Mouse (Mus musculus) embryonic stem cell, embryonic (primary cell): Measurements from ENCODE around the gene Trim59.

Experiments used
- CTCF ChIA-PET, 4 experiments: fragments of 300-600 bp in 2 of 4; fragments of 350-600 bp in 2 of 4; sonication (Branson Sonifier 250); formaldehyde crosslinking; loops; one replicate each; lab custom pipeline; 2022; ENCODE audit warnings: inconsistent platforms in 2 of 4; lab: Charles Lee
- POLR2A ChIA-PET, 4 experiments: fragments of 300-600 bp in 2 of 4; fragments of 350-600 bp in 2 of 4; sonication (Branson Sonifier 250); formaldehyde crosslinking; loops; one replicate each; lab custom pipeline; 2022; ENCODE audit warnings: antibody characterized with exemption in 4 of 4, inconsistent platforms in 1 of 4; lab: Charles Lee

Gene Trim59

DNA sequence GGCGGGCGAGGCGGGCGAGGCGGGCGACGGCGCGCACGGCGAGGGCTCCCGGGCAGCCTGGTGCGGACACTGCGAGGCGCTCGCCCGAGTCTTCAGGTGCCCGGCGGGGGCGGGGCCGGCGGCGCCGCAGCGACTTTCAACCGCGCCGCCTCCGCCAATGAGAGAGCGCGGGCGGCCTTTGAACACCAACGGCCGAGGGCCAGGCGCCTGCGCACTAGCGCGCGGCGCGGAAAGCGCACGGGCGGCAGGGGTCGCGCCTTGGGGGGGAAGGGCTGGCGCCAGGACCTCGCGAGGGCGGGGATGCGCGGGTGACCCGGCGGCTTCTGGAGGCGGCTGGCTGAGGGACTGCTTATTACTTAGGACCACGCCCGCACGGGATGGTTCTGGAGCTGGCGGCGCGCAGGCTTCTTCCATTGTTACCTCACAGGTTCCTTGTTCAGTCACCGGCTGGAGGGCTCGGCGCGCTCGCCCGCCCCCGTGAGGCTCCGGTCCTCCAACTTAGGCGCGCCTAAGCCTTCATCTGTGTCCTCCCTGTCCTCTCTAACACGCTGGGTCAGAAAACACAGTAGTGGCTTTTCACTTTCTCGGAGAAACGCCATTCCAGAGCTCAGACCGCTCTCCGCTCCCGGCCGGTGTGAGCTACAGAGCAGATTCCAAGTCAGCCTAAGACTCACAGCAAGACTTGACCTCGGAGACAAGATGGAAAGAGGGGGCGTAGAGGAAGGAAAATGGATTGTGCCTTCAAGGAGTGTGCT lies at the start of gene Trim59:
Trim59 (minus strand) TSS at position 111 of the 755 bp plus-strand sequence.
- ChIA-PET CTCF (interaction anchor here in 2 of 4 experiments (1.0 to 1.7 kb wide), 3 partner anchors 25 to 328 kb away, joined by 4 read pairs; no protein-coding TSS in a partner anchor), POLR2A (interaction anchor here (0.5 to 14.1 kb wide), 58 partner anchors 9 to 710 kb away, joined by 3 to 256 read pairs (median 4); partner anchors contain the start of genes Ift80 (in 2 of the 4), Kpna4 (in 2 of the 4), Ppm1l (in 2 of the 4) and Smc4 (in 2 of the 4))

DNA sequence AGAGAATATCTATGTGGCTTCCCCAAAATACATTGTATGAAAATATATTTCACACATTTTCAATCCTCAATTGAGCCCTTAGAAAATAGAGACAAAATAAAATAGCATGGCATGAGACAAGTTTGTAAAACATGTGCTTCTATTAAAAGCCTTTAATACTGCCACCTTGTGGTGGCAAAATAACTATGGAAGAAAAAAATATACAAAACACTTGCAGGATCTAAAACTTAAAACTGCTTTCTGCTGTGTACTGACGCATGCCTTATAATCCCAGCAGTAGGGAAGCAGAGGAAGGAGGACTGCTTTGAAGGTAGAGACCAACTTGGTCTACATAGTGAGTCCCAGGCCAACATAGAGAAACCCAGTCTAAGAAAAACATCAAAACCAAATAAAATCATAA lies 19.4 kb upstream of the Trim59 start:
- ChIA-PET POLR2A (interaction anchor here in 2 of 4 experiments (1.1 to 15.7 kb wide), 4 partner anchors 9 to 63 kb away, joined by 3 to 172 read pairs (median 4); partner anchors contain the start of genes Kpna4 (in 1 of the 2) and Trim59 (in 1 of the 2)), CTCF (no interaction called here)

DNA sequence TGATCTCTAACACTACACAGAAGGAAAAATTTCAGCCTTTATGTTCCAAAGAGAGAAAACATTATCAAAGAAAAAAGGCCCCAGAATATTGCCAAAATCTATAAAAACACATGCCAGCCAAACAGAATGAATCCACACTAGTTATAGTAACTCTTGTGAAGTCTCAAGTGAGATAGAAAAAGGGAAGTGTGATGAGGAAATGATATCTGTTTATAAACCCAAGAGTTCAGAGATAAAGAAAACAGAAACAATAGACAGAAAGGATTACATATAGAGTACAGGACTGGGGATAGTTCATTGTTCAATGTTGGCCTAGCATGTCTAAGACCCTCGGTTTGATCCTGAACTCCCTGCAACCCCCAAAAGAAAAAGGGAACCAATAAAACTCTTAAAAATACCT lies 18.2 kb upstream of the Trim59 start:
- ChIA-PET CTCF (interaction anchor here in 1 of 4 experiments (0.8 kb wide), 1 partner anchor 345 kb away, joined by 3 read pairs; no protein-coding TSS in a partner anchor), POLR2A (interaction anchor here in 3 of 4 experiments (0.8 to 15.7 kb wide), 4 partner anchors 15 to 22 kb away, joined by 3 to 172 read pairs (median 3); partner anchors contain the start of gene Trim59 (in 1 of the 3))

DNA sequence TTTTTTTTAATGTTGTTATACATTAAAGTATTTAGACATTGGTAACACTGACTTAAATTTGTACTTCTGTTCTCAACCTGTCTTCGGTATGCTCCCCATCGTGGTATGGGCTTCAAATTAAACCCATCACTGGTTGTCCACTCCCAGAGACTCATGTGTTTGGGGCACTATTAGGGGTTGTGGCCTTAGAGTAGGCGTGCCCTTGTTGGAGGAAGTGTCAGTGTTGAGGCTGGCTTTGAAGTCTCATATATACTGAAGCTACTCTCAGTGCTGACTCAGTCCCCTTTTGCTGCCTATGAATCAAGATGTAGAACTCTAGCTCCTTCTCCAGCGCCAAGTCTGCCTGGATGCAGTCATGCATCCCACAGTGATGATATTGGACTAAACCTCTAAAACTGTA lies 16.1 kb upstream of the Trim59 start:
- CTCF ChIA-PET, result interaction anchor here in 1 of 4 experiments (1.5 kb wide), 1 partner anchor 82 kb away, joined by 3 read pairs; no protein-coding TSS in a partner anchor
- POLR2A ChIA-PET, result interaction anchor here in 3 of 4 experiments (1.6 to 15.7 kb wide), 4 partner anchors 11 to 15 kb away, joined by 4 to 172 read pairs (median 8); partner anchors contain the start of gene Trim59 (in 1 of the 3)

- POLR2A ChIA-PET, result interaction anchor here in 3 of 4 experiments (0.8 to 15.7 kb wide), 5 partner anchors 8 to 16 kb away, joined by 3 to 172 read pairs (median 5); partner anchors contain the start of gene Trim59 (in 2 of the 3)
- CTCF ChIA-PET, result interaction anchor here in 1 of 4 experiments (0.6 kb wide), 1 partner anchor 16 kb away, joined by 4 read pairs; no protein-coding TSS in a partner anchor
Measured at GRCm38 (mm10) chr3:69055871-69056270, 11.3 kb upstream of the Trim59 start.

- POLR2A ChIA-PET, result interaction anchor here in 3 of 4 experiments (0.5 to 15.7 kb wide), 5 partner anchors 7 to 822 kb away, joined by 3 to 172 read pairs (median 3); partner anchors contain the start of gene Trim59 (in 2 of the 3)
- CTCF ChIA-PET, result interaction anchor here in 1 of 4 experiments (0.6 kb wide), 1 partner anchor 17 kb away, joined by 4 read pairs; no protein-coding TSS in a partner anchor
Measured at GRCm38 (mm10) chr3:69054760-69055432, 10.3 kb upstream of the Trim59 start.

DNA sequence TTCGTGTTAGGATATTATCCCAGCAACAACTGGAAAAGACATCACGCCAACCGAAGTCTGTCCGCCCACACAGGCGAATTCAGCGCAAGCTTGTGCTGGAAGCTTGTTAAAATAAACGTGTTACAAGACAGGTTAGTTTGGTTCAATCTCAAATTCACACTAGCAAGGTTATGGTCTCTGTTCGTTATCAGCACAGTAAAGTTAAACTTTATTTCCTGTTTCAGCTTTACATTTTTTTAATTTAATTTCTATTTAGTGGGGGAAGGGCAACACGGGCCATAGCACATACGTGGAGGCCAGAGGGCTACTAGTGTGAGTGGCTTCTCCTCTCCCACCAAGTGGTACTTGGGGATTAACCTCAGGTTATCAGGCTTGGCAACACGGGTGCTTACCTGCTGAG lies 7.3 kb upstream of the Trim59 start:
- POLR2A ChIA-PET, result interaction anchor here in 2 of 4 experiments (1.1 to 14.1 kb wide), 5 partner anchors 10 to 75 kb away, joined by 3 to 256 read pairs (median 4); partner anchors contain the start of gene Kpna4 (in 1 of the 2)
- CTCF ChIA-PET, result interaction anchor here in 1 of 4 experiments (0.6 kb wide), 1 partner anchor 334 kb away, joined by 3 read pairs; no protein-coding TSS in a partner anchor

- CTCF ChIA-PET, result no interaction called here
- POLR2A ChIA-PET, result interaction anchor here in 2 of 4 experiments (0.9 to 14.1 kb wide), 7 partner anchors 8 to 78 kb away, joined by 3 to 256 read pairs (median 4); partner anchors contain the start of gene Kpna4 (in 2 of the 2)
Measured at GRCm38 (mm10) chr3:69049011-69049410, 4.5 kb upstream of the Trim59 start.

- ChIA-PET POLR2A (interaction anchor here in 3 of 4 experiments (0.7 to 14.1 kb wide), 6 partner anchors 10 to 79 kb away, joined by 3 to 256 read pairs (median 4); partner anchors contain the start of gene Kpna4 (in 1 of the 3)), CTCF (no interaction called here)
Measured at GRCm38 (mm10) chr3:69047684-69048083, 3.1 kb upstream of the Trim59 start.

DNA sequence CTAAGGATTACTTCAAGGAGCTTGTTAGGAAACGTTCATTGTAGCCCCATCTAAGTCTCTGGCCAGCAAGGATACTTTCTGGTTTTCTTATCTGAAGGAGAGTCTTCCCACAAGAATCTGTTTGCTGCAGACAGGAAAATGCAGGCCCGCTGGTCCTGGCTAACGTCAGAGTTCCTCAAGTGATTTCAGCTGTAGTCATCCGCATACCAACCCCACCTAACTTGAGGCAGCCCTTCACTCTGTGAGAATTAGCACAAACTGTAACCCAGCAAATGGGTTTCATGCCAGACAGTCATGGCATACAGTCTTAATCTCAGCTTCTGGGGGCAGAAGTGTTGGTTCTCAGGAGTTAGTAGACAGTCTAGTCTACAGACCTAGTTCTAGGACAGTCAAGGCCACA lies 2.0 kb upstream of the Trim59 start:
- POLR2A ChIA-PET, result interaction anchor here (0.6 to 14.1 kb wide), 19 partner anchors 8 to 709 kb away, joined by 3 to 256 read pairs (median 8); partner anchors contain the start of genes Ift80 (in 2 of the 4), Kpna4 (in 2 of the 4), Smc4 (in 2 of the 4) and Ppm1l (in 1 of the 4)
- CTCF ChIA-PET, result no interaction called here

GRCm38 (mm10) chr3:69045750-69046149 lies 1.2 kb upstream of the Trim59 start:
- CTCF ChIA-PET, result interaction anchor here in 3 of 4 experiments (0.6 to 1.7 kb wide), 6 partner anchors 19 to 365 kb away, joined by 3 to 4 read pairs (median 4); no protein-coding TSS in a partner anchor
- POLR2A ChIA-PET, result interaction anchor here (0.6 to 14.1 kb wide), 55 partner anchors 9 to 709 kb away, joined by 3 to 256 read pairs (median 5); partner anchors contain the start of genes Ift80 (in 2 of the 4), Kpna4 (in 2 of the 4), Ppm1l (in 2 of the 4) and Smc4 (in 2 of the 4)

GRCm38 (mm10) chr3:69045400-69045703 lies 797 bp upstream of the Trim59 start:
- ChIA-PET CTCF (interaction anchor here in 3 of 4 experiments (0.7 to 1.7 kb wide), 4 partner anchors 19 to 328 kb away, joined by 3 to 4 read pairs (median 4); no protein-coding TSS in a partner anchor), POLR2A (interaction anchor here (0.5 to 14.1 kb wide), 61 partner anchors 10 to 710 kb away, joined by 3 to 256 read pairs (median 4); partner anchors contain the start of genes Ift80 (in 2 of the 4), Kpna4 (in 2 of the 4), Ppm1l (in 2 of the 4) and Smc4 (in 2 of the 4))

- ChIA-PET POLR2A (interaction anchor here in 3 of 4 experiments (0.8 to 14.1 kb wide), 26 partner anchors 9 to 272 kb away, joined by 3 to 256 read pairs (median 6); partner anchors contain the start of genes Ift80 (in 2 of the 3), Smc4 (in 2 of the 3), Kpna4 (in 1 of the 3) and Ppm1l (in 1 of the 3)), CTCF (interaction anchor here in 1 of 4 experiments (1.0 kb wide), 1 partner anchor 24 kb away, joined by 5 read pairs; no protein-coding TSS in a partner anchor)
Measured at GRCm38 (mm10) chr3:69044167-69044591, 376 bp downstream of the Trim59 start.

DNA sequence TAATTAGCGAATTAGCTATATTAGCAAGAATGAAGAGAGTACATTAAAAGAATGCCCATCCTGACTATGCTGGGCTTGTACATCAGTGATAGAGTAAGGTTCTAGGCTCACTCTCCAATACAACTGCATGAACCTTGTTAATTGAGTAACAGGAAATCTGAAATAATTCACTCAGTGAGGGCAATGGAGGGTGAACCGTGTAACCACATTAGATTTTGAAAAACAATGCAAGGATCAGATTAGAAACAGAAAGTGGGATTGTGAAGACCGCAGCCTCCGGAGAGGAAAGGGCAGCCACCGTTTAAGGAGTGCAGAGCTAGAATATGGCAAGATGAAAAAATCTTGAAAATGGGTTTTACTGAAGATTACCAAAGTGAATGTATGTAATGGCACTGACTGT lies 3.3 kb downstream of the Trim59 start:
- ChIA-PET POLR2A (interaction anchor here in 3 of 4 experiments (0.7 to 14.1 kb wide), 8 partner anchors 13 to 75 kb away, joined by 3 to 256 read pairs (median 3); no protein-coding TSS in a partner anchor), CTCF (interaction anchor here in 1 of 4 experiments (0.7 kb wide), 1 partner anchor 21 kb away, joined by 3 read pairs; no protein-coding TSS in a partner anchor)

DNA sequence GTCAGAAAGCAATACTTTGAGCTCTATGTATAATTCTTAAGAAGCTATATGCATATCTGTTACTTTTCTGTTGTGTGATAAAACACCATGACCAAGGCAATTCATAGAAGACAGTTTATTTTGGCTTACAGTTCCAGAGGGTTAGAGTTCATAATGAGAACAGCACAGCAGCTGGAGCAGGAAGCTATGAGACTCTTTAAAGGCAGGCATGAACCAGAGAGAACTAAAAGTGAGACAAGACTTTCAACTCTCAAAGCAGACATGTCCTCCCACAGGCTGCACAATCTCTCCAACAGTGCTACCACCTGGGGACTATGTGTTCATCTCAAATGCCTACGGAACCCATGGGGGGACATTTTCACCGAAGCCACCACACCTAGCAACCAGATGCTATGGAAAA lies 4.5 kb downstream of the Trim59 start:
- ChIA-PET CTCF (interaction anchor here in 3 of 4 experiments (0.5 to 0.7 kb wide), 4 partner anchors 10 to 1698 kb away, joined by 3 to 5 read pairs (median 4); no protein-coding TSS in a partner anchor), POLR2A (interaction anchor here in 3 of 4 experiments (0.6 to 14.1 kb wide), 16 partner anchors 8 to 1066 kb away, joined by 3 to 256 read pairs (median 3); partner anchors contain the start of genes Ift80 (in 1 of the 3) and Smc4 (in 1 of the 3))

DNA sequence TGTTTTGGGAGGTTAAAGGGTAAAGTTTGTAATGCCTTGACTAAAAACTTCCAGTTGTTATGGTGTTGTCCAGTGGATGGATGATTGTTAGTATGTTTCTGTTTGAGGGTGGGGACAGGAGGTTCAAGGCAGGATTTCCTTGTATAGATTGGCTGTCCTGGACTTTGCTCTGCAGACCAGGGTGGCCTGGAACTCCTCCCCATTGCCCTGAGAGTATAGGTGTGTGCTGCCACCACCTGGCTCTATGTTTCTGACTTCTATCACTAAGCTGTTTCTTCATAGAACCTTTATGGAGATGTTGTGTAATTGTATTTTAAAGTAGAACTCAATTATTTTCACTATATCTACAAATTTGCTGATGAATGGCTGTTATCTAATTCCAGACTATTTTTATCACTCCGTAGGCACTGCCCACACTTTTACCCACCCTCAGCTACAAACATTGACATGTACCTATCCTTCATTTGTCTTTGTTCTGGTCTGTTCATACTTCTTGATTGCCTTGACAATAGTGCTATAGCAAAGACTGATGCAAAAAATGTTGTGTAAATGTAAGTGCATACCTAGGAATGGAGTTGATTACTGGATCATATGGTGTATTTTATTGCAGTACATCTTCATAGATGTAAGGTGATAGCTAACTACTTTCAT lies 18.3 kb downstream of the Trim59 start:
- ChIA-PET POLR2A (interaction anchor here in 3 of 4 experiments (0.6 to 16.5 kb wide), 12 partner anchors 9 to 319 kb away, joined by 3 to 256 read pairs (median 4); partner anchors contain the start of genes Kpna4 (in 1 of the 3), Smc4 (in 1 of the 3) and Trim59 (in 1 of the 3)), CTCF (interaction anchor here in 1 of 4 experiments (0.5 kb wide), 1 partner anchor 19 kb away, joined by 3 read pairs; no protein-coding TSS in a partner anchor)
